Mouse (Mus musculus): ENCODE data around the gene Awat2. TPM values are rescaled to one million over a fixed set of nuclear protein-coding genes. Genes with fewer than 3 reads are reported as not detected.

The Awat2 gene
- polyA plus RNA-seq, 1 experiment from 2014 or later: 0.79 TPM

- H3K4me3 ChIP-seq: no peak overlapping the region
- 73% methylated on average over 7 of the region's 7 CpGs for WGBS
- H3K4me1 ChIP-seq: no peaks in the 10 kb centered on the region
- peaks cover 94% of the 10 kb centered on the region for H3K27me3 ChIP-seq (ENCODE audit: low read depth, poor library complexity, severe bottlenecking)
- no peaks in the 10 kb centered on the region for H3K9me3 ChIP-seq (replicated peaks)
- no peaks in the 10 kb centered on the region for H3K36me3 ChIP-seq
- DNase-seq (ENCODE audit: low spot score): no peak
- no peak overlapping the region for H3K27ac ChIP-seq
These were observed 48.2 kb downstream of the Awat2 start for GRCm38 (mm10) chrX:100394223-100394861.

GRCm38 (mm10) chrX:100392304-100392703 is 50.2 kb downstream of the Awat2 start:
- Histone ChIP-seq H3K36me3 (no peaks in the 10 kb centered on the region), H3K27me3 (ENCODE audit: low read depth, poor library complexity, severe bottlenecking) (peaks cover 87% of the 10 kb centered on the region), H3K4me3 (no peak overlapping the region), H3K4me1 (no peaks in the 10 kb centered on the region), H3K9me3 (replicated peaks) (no peaks in the 10 kb centered on the region), H3K27ac (no peak overlapping the region)
- WGBS: 32% methylated on average over 6 of the region's 6 CpGs
- peak; percentile 35 for DNase-seq (ENCODE audit: low spot score)

- no peaks in the 10 kb centered on the region for H3K36me3 ChIP-seq
- no peak overlapping the region for H3K4me3 ChIP-seq
- no peak overlapping the region for H3K27ac ChIP-seq
- WGBS: 75% methylated on average over 1 of the region's 1 CpGs
- H3K9me3 ChIP-seq (replicated peaks): no peaks in the 10 kb centered on the region
- DNase-seq (ENCODE audit: low spot score): no peak
- H3K4me1 ChIP-seq: no peaks in the 10 kb centered on the region
- peaks cover 63% of the 10 kb centered on the region for H3K27me3 ChIP-seq (ENCODE audit: low read depth, poor library complexity, severe bottlenecking)
These were observed 52.6 kb downstream of the Awat2 start for GRCm38 (mm10) chrX:100389887-100390286.

GRCm38 (mm10) chrX:100356974-100357373 is 85.5 kb downstream of the Awat2 start:
- Histone ChIP-seq H3K4me3 (no peak overlapping the region), H3K36me3 (no peaks in the 10 kb centered on the region), H3K27ac (no peak overlapping the region), H3K9me3 (replicated peaks) (no peaks in the 10 kb centered on the region), H3K4me1 (no peaks in the 10 kb centered on the region), H3K27me3 (ENCODE audit: low read depth, poor library complexity, severe bottlenecking) (peaks cover 81% of the 10 kb centered on the region)
- no peak for DNase-seq (ENCODE audit: low spot score)
- 88% methylated on average over 2 of the region's 2 CpGs for WGBS

MicroRNAs within 50 kb of the gene (microRNA counts, 519-probe panel; counts per million panel counts)
- 3,506 counts per million, percentile 76 among the panel's probes with 10 or more counts for microRNA mmu-miR-676

Small RNA genes lying within 50 kb of the gene (microRNA-seq; reads per million reads assigned to microRNA genes)
- gene Mir676: 705 reads per million, percentile 70 among the genes with 10 or more reads in this experiment

Other genes with a start within 250 kb of the Awat2 start
- gene Otud6a, start 13.7 kb downstream of the Awat2 start, polyA plus RNA-seq (2016; fragmentation: Nextera tagmentation; extraction: Ambion mirVana): not detected in 2 replicates
- gene Igbp1, start 51.6 kb upstream of the Awat2 start, polyA plus RNA-seq (2016; fragmentation: Nextera tagmentation; extraction: Ambion mirVana): 43.1 and 45.5 TPM in 2 replicates
- gene Dgat2l6, start 82.1 kb upstream of the Awat2 start, polyA plus RNA-seq (2016; fragmentation: Nextera tagmentation; extraction: Ambion mirVana): not detected in 2 replicates
- gene Awat1, start 129.5 kb upstream of the Awat2 start, polyA plus RNA-seq (2016; fragmentation: Nextera tagmentation; extraction: Ambion mirVana): not detected in 2 replicates
- gene P2ry4, start 152.2 kb upstream of the Awat2 start, polyA plus RNA-seq (2016; fragmentation: Nextera tagmentation; extraction: Ambion mirVana): not detected in 2 replicates
- gene Arr3, start 162.8 kb upstream of the Awat2 start, polyA plus RNA-seq (2016; fragmentation: Nextera tagmentation; extraction: Ambion mirVana): not detected in 2 replicates
- gene Kif4, start 183.0 kb upstream of the Awat2 start, polyA plus RNA-seq (2016; fragmentation: Nextera tagmentation; extraction: Ambion mirVana): 32.8 and 39.7 TPM in 2 replicates
- gene Pdzd11, start 183.9 kb upstream of the Awat2 start, polyA plus RNA-seq (2016; fragmentation: Nextera tagmentation; extraction: Ambion mirVana): 111 and 119 TPM in 2 replicates

All from limb, embryonic 10.5 days (tissue).